Mouse (Mus musculus) adrenal gland, adult (tissue): ENCODE data around the gene Smim20.

ENCODE experiments used
- DNase-seq, 2 experiments: peaks; one replicate each; pipeline ENCODE4 v3.0.0; 2022 to 2023; ENCODE audit warnings: low spot score in 1 of 2; ENCODE audit not compliant: inconsistent age in 2 of 2

The Smim20 gene

GRCm38 (mm10) chr5:53266931-53267853, at the start of gene Smim20:
TSS of gene Smim20 (plus strand) at chr5:53267083.
- DNase-seq = peak; percentile 89 to 95

- no peak for DNase-seq
These were observed 41.4 kb upstream of the Smim20 start for GRCm38 (mm10) chr5:53225434-53225833.

- DNase-seq = no peak
These were observed 36.3 kb upstream of the Smim20 start for GRCm38 (mm10) chr5:53230560-53230959.

- no peak for DNase-seq
These were observed 31.3 kb upstream of the Smim20 start for GRCm38 (mm10) chr5:53235551-53235950.

GRCm38 (mm10) chr5:53236136-53236535, 30.7 kb upstream of the Smim20 start:
- peak; percentile 53 to 71 for DNase-seq

DNA sequence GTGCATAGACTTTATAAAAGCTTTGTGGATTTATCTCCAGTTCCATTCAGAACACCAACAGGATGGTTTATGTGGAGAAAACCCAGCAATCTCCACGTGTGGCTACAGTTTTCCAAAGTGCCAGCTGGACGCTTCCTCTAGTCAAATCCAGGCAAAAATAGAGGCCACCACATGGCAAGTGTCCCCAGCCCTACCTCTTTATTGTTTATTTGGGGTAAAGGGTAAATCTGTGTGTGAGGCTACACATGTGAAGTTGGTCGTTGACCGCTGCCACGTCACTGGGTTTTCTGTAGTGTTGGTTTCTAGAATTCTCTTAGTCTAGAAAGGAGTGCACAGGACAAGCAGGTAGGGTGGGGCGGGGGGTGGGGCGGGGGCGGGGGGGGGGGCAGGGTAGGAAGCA, 30.1 kb upstream of the Smim20 start:
- DNase-seq = no peak

- no peak for DNase-seq
These were observed 28.1 kb upstream of the Smim20 start for GRCm38 (mm10) chr5:53238761-53239160.

DNA sequence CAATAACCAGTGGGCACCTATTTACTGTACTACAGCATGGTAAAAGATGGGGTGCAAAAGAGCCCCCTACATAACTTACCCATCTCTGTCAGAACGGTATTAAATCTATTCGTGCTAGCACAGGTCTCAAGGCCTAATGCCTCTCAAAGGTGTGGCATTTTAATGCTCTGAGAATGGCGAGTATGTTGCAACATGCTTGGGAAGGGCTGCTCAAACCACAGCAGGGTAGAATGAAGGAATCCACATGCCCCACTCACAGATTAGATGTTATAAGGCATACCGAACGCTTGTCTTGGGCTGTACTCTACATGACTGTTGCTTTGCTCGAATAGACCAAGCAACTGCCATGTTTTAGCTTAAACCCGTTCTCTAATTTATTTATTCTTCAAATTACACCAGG, 27.7 kb upstream of the Smim20 start:
- DNase-seq = no peak

- DNase-seq = no peak
These were observed 26.9 kb upstream of the Smim20 start for GRCm38 (mm10) chr5:53239831-53240440.

DNA sequence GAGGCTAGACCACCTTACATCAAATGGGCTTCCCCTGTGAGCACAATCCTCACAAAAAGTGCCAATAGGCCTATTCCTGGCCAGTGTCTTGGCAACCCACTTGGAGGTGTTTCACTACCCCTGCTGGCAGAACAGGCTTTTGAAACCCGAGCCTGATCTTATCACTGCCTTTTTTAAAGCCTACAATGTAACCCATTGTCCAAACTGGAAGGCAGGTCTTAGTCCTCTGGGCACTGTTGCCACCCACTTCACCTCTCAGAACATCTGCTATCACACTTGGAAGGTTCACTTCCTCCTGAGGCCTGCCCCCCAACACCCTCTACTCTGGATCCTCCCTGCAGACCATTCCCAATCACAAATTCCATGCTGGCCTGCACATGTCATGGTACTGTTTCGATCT, 25.8 kb upstream of the Smim20 start:
- no peak for DNase-seq

- DNase-seq = peak in 1 of 2 experiments; percentile 48
These were observed 24.9 kb upstream of the Smim20 start for GRCm38 (mm10) chr5:53241963-53242362.

GRCm38 (mm10) chr5:53242865-53243499, 23.9 kb upstream of the Smim20 start:
- no peak for DNase-seq

- DNase-seq = no peak
These were observed 22.9 kb upstream of the Smim20 start for GRCm38 (mm10) chr5:53243933-53244332.

GRCm38 (mm10) chr5:53248499-53248898, 18.4 kb upstream of the Smim20 start:
- no peak for DNase-seq

- DNase-seq = no peak
These were observed 17.3 kb upstream of the Smim20 start for GRCm38 (mm10) chr5:53249431-53250061.

DNA sequence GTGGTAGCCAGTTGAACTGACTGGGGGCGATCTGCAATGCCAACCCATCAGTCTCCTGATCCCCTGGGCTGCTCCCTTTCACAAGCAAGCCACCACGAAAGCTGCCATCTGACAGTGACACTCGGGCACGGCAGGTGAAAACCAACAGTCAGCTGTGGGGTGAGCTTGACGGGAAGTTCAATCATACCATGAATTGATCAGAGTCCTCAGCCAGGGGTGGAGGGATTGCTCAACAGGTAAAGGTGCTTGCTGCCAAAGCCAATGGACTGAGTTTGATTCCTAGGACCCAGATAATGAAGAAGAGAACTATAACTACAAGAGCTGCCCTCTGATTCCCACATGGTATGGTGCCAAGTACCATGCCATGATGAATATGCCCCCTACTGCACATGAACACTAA, 12.7 kb upstream of the Smim20 start:
- DNase-seq = no peak

GRCm38 (mm10) chr5:53254821-53255220, 12.1 kb upstream of the Smim20 start:
- DNase-seq = no peak

DNA sequence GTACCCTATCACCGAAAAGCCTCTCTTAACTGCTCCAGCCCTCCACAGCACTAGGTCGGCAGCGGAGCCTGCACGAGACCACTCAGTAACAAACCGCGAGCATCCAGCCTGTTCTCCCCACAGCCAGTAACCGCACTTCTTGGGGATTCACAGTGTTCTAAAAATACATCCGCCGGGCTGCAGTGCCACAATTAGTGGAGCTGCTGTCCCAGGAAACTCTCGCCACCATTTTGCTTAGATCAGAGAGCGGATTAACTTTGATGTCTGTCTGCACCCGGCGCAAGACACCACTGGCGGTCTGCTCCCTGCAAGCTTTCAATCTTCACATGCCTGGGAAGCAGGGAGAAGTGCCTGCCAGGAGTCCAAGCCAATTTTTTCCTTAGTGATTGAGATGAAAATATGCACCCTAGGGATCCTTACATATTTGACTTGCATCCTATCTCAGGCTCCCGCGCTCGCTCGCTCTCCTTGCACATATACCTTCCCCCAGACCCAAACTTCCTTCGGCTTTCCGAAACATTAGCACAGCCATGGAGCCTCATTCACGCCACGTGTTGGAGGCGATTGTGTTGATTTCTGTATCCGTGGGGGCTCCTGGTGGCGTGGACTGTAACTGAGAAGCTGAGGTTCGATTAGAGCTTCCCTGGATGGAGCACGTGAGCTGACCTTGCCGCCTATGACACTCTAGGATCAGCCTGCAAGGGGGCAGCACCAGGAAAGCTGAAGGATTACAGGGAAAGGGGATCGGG, 8.7 kb upstream of the Smim20 start:
- peak; percentile 35 to 75 for DNase-seq

DNA sequence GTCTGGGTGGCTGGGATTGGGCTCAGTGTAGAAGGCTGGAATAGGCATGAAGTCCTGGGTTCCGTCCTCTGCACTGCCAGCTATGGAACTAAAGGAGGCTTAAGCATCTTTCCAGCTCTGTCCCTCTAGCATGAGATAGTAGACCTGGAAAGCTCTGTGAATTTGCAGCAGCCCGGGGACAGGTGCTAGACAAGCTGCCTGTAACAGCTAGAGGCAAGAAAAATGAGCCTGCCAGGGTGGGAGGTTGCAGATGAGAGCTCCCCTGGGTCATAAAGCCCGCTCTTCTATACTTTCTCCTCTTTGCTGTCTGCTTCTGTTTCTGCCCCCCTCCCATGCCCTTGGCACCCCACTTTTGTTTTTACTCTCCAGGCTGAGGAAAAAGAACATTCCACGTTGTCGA, 7.0 kb upstream of the Smim20 start:
- no peak for DNase-seq

DNA sequence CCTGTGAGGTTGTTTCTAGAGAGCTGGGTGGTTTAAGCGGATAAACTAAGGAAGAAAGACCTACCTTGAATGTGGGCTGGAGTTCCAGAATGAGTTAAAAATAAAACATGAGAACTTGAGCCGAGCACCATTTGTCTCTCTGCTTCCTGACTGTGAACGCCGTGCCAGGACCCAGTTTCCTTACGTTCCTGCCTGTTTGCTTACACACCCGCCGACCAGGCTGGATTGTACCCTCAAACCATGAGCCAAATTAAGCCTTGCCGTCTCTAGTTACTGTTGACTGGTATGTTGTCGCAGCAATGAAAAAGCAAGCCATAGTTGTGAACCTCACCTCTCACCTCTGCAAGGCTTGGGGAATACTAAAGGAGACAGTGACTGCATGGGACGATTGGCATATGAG, 4.9 kb upstream of the Smim20 start:
- DNase-seq = no peak

- peak; percentile 65 to 78 for DNase-seq
These were observed 2.8 kb upstream of the Smim20 start for GRCm38 (mm10) chr5:53264061-53264460.
